Mouse (Mus musculus): ENCODE results near the gene Prrg2.

DNA sequence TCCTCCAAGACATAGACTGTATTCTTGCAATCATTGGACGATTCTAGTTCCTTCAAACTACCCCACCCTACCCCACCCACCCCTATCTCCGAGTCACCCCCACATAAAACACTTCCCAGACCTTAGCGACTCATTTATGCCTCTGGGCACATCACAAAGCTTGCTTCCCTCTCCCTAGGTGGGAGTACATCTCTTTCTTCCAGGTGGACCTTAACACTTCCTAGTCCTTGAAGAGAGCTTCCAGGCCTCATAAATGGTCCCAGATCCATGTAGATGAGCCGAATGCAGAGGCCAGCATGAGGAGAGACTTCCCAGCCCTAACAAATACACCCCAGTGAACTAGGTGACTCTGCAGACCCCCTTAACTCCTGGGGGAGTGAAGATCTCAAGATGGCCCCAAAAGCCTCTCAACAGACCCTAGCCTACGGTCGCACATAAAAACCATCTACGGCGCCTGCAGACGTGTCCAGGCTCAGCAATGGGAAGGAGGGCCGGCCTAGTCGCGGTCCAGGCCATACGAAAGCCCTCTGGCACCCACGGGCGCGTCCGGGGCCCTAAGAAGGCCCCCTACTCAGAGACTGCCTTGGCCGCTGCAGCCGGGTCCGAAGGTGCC is 47.0 kb downstream of the Prrg2 start:
- TF ChIP-seq CTCF (IDR thresholded peaks at IDR 0.05; ENCODE audit: control insufficient read depth, insufficient read depth, insufficient read length) (no peak), CEBPB (IDR thresholded peaks at IDR 0.05; ENCODE audit: low read depth) (no peak), USF1 (IDR thresholded peaks at IDR 0.05; ENCODE audit: low read depth) (no peak)

Measured in C2C12 (cell line).